Mouse (Mus musculus) ES-E14 (cell line): Measurements from ENCODE around the gene Zfp512b. TPM values are rescaled to one million over a fixed set of nuclear protein-coding genes. Genes with fewer than 3 reads are reported as not detected.

Experiments
- DNase-seq: peaks from one replicate; pipeline ENCODE4 v3.0.0-alpha.2; 2013; ENCODE audit warnings: low read depth, low spot score
- H3K27ac ChIP-seq: 2 replicates; pipeline ENCODE4 v1.5.1; 2012; ENCODE audit warnings: low read depth, mild to moderate bottlenecking, low read length, moderate library complexity, mixed read lengths; ENCODE audit not compliant: poor library complexity, insufficient read depth, severe bottlenecking
- H3K36me3 ChIP-seq: 2 replicates; pipeline ENCODE4 v1.6.1; 2012; ENCODE audit warnings: mild to moderate bottlenecking, low read length, moderate library complexity, mixed read lengths; ENCODE audit not compliant: control insufficient read depth, poor library complexity, insufficient read depth, severe bottlenecking
- H3K4me1 ChIP-seq, 2 experiments: fragments of 150-350 bp in 1 of 2; sonication (generic) in 1 of 2; 2 replicates each; pipeline ENCODE4 v1.6.1; 2012; ENCODE audit warnings: low read length in 2 of 2, mild to moderate bottlenecking in 1 of 2, mixed read lengths in 1 of 2; ENCODE audit not compliant: control insufficient read depth in 2 of 2, insufficient read depth in 2 of 2, poor library complexity in 1 of 2
- H3K4me3 ChIP-seq, 2 experiments: fragments of 150-350 bp in 1 of 2; sonication (generic) in 1 of 2; 2 replicates each; pipeline ENCODE4 v1.5.1; 2012; ENCODE audit warnings: low read length in 2 of 2, low read depth in 1 of 2, mild to moderate bottlenecking in 1 of 2, mixed read lengths in 1 of 2; ENCODE audit not compliant: insufficient read depth in 1 of 2, poor library complexity in 1 of 2, severe bottlenecking in 1 of 2
- H3K9ac ChIP-seq: 2 replicates; pipeline ENCODE4 v1.6.1; 2012; ENCODE audit warnings: low read depth, mild to moderate bottlenecking, low read length, mixed read lengths; ENCODE audit not compliant: poor library complexity, insufficient read depth, severe bottlenecking
- H3K9me3 ChIP-seq: fragments of 150-350 bp; sonication (generic); 2 replicates; pipeline ENCODE4 v1.6.1; 2012; ENCODE audit warnings: low read depth, mild to moderate bottlenecking, low read length; ENCODE audit not compliant: control insufficient read depth, insufficient read depth
- CHD2 ChIP-seq: IDR thresholded peaks from 2 replicates; pipeline ENCODE4 v1.6.1; 2014; ENCODE audit warnings: mild to moderate bottlenecking, low read depth, low read length, inconsistent platforms
- HCFC1 ChIP-seq: IDR thresholded peaks from 2 replicates; pipeline ENCODE4 v1.6.1; 2012; ENCODE audit warnings: low read length, inconsistent platforms, borderline replicate concordance; ENCODE audit not compliant: insufficient read depth
- MAFK ChIP-seq: IDR thresholded peaks from 2 replicates; pipeline ENCODE4 v1.6.1; 2014; ENCODE audit warnings: mild to moderate bottlenecking, low read depth, low read length, inconsistent platforms; ENCODE audit not compliant: insufficient read depth
- ZC3H11A ChIP-seq: IDR thresholded peaks from 2 replicates; pipeline ENCODE4 v1.6.1; 2012; ENCODE audit warnings: low read depth, mild to moderate bottlenecking, inconsistent platforms, low read length, borderline replicate concordance
- ZNF384 ChIP-seq: IDR thresholded peaks from 2 replicates; pipeline ENCODE4 v1.6.1; 2012; ENCODE audit warnings: low read depth, low read length, inconsistent platforms
- in situ Hi-C, 2 experiments: fragments of 600-800 bp; cut with MboI; formaldehyde crosslinking; loops; one replicate each; pipeline ENCODE4 v1.15.1; 2025; ENCODE audit warnings: low sequenced_read_pairs in 2 of 2, inconsistent platforms in 1 of 2; ENCODE audit not compliant: unreplicated experiment in 2 of 2
- total RNA-seq: library from RNA; depleted of rRNA; stranded (reverse); fragments of 300-350 nt; gene quantifications from 2 replicates; pipeline ENCODE4 v1.2.3, GENCODE M21; 2012

Gene Zfp512b
- total RNA-seq, 1 experiment, result 38.2 TPM

- peak within 1 kb of the TSS; percentile 91 for H3K9ac ChIP-seq
- no peaks in the 10 kb centered on the region for H3K9me3 ChIP-seq
- peak within 1 kb of the TSS; percentile 87 to 97 for H3K4me3 ChIP-seq
- in situ Hi-C loops, result no loop called here
- H3K27ac ChIP-seq, result peak within 1 kb of the TSS; percentile 41; the same call in 1 of the 2 replicates
- peaks cover 4 to 5% of the 10 kb centered on the region in 2 experiments; a peak in 1 of 4 replicates for H3K4me1 ChIP-seq
- no peak for DNase-seq
- peaks cover 32% of the 10 kb centered on the region for H3K36me3 ChIP-seq
- TF ChIP-seq ZC3H11A (no peak), MAFK (no peak), CHD2 (no peak), HCFC1 (no peak), ZNF384 (no peak)
Measured at GRCm38 (mm10) chr2:181591528-181592085, 996 bp downstream of the Zfp512b start, which contains the start of gene Prpf6. TSS of gene Prpf6 (plus strand) at chr2:181591868.

- in situ Hi-C loops, result no loop called here
- TF ChIP-seq ZNF384 (no peak), MAFK (no peak), HCFC1 (no peak), CHD2 (no peak), ZC3H11A (no peak)
- Histone ChIP-seq H3K36me3 (peaks cover 41% of the 10 kb centered on the region), H3K4me3 (no peak overlapping the region), H3K27ac (no peak overlapping the region), H3K9me3 (no peaks in the 10 kb centered on the region), H3K4me1 (peaks cover 4 to 5% of the 10 kb centered on the region in 2 experiments; a peak in 1 of 4 replicates), H3K9ac (no peak overlapping the region)
- DNase-seq, result no peak
Measured at GRCm38 (mm10) chr2:181590471-181590870, 2.1 kb downstream of the Zfp512b start.

DNA sequence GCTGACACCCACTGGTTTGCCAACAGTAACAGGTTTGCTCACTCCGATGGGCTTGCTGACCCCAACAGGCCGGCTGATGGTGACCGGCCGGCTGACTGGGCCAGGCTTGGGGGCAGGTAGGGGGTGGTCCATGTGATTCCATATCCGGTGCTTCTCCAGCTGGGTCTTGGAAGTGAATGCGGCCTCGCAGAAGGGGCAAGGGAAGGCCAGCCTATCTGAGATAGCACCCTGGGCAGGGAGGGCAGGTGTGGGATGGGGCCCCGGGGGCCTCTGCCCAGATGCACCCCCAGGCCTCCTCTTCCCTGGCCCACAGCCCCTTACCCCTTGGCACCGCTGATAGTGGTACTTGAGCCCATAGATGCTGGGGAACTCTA lies 2.9 kb downstream of the Zfp512b start:
- TF ChIP-seq ZNF384 (no peak), MAFK (no peak), CHD2 (no peak), HCFC1 (no peak), ZC3H11A (no peak)
- Histone ChIP-seq H3K4me3 (no peak overlapping the region), H3K9me3 (no peaks in the 10 kb centered on the region), H3K4me1 (peaks cover 4 to 5% of the 10 kb centered on the region in 2 experiments; a peak in 1 of 4 replicates), H3K36me3 (peaks cover 44% of the 10 kb centered on the region), H3K9ac (no peak overlapping the region), H3K27ac (no peak overlapping the region)
- in situ Hi-C loops, result no loop called here
- no peak for DNase-seq

DNA sequence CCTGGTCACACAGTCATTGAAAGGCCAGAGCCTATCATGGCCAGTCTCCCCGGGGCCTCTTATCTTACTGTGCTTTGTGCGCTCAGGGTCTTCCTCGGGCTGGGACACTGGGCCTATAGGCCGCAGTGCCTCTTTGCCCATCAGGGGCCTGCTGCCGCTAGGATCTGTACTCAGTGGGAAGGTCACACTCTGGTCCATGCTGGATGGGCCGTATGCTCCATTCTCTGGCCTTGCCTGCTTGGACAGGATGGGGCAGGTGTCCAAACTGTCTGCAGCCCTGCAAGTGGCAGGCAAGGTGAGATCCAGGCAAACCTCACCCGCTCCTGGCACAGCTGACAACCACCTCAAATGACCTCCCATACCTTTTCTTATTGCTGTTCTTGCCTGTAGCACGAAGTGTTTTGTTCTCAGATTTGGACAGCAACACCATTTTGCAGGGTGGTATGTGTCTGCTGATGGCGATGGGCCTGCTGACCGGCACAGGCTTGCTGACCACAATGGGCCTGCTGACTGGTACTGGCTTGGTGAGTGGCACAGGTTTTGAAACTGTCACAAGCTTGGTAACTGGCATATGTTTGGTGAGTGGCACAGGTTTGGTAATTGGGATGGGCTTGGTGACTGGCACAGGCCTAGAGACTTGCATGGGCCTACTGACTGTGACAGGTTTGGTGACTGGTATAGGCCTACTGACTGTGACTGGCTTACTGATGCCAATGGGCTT lies 3.4 kb downstream of the Zfp512b start:
- no peak overlapping the region for H3K27ac ChIP-seq
- TF ChIP-seq ZNF384 (no peak), MAFK (no peak), CHD2 (no peak), ZC3H11A (no peak), HCFC1 (no peak)
- H3K4me3 ChIP-seq, result no peak overlapping the region
- no peak overlapping the region for H3K9ac ChIP-seq
- no peaks in the 10 kb centered on the region for H3K9me3 ChIP-seq
- in situ Hi-C loops, result no loop called here
- no peak for DNase-seq
- peaks cover 47% of the 10 kb centered on the region for H3K36me3 ChIP-seq
- peaks cover 4 to 5% of the 10 kb centered on the region in 2 experiments; a peak in 1 of 4 replicates for H3K4me1 ChIP-seq
